Comparison of ENCODE assay signal across 32 mouse cellular contexts in genomic region chr1:89297766-89298165, GRCm38 (mm10).
"Had no signal": no experiment of that assay in that cellular context is flagged by ENCODE, and none has a peak within 500 bp of the region (broad histone marks: within the 10 kb centered on the region; RNA-seq: fewer than 3 reads in every experiment).

No protein-coding gene starts in this region.

- H3K4me1 ChIP-seq: liver, embryonic 12.5 days; liver, embryonic 13.5 days; liver, embryonic 15.5 days; neural tube, embryonic 12.5 days had no signal

- DNase-seq: left cerebral cortex, postnatal 4 days; liver; liver, embryonic 13.5 days; liver, postnatal 0 days; lung, adult 18-20 months; lung, adult 2 months; lung, embryonic 14.5 days; lung, postnatal 10 days; lung, postnatal 14 days; lung, postnatal 36 days; lung, postnatal 4 days; midbrain, embryonic 14.5 days had no signal

- H3K9ac ChIP-seq: limb, embryonic 12.5 days; limb, embryonic 13.5 days; limb, embryonic 15.5 days; liver, embryonic 12.5 days; liver, embryonic 13.5 days; liver, embryonic 14.5 days; liver, embryonic 15.5 days; liver, postnatal 0 days; lung, embryonic 14.5 days; lung, embryonic 15.5 days; midbrain, embryonic 12.5 days; midbrain, embryonic 13.5 days; midbrain, embryonic 15.5 days; neural tube, embryonic 12.5 days had no signal

- H3K4me3 ChIP-seq: limb, embryonic 10.5 days; limb, embryonic 12.5 days; limb, embryonic 13.5 days; limb, embryonic 15.5 days; liver, embryonic 12.5 days; liver, embryonic 13.5 days; liver, embryonic 15.5 days; lung, embryonic 15.5 days; megakaryocyte, embryonic 14.5 days; midbrain, embryonic 10.5 days; midbrain, embryonic 12.5 days; midbrain, embryonic 13.5 days; midbrain, embryonic 15.5 days; myocyte; neural tube, embryonic 12.5 days had no signal

- H3K27me3 ChIP-seq: limb, embryonic 12.5 days; limb, embryonic 13.5 days; limb, embryonic 15.5 days; lung, embryonic 15.5 days; midbrain, embryonic 15.5 days; neural tube, embryonic 12.5 days had no signal

- H3K36me3 ChIP-seq: limb, embryonic 10.5 days; limb, embryonic 12.5 days; limb, embryonic 13.5 days; limb, embryonic 15.5 days; liver, embryonic 12.5 days; liver, embryonic 13.5 days; liver, embryonic 15.5 days; lung, embryonic 15.5 days; midbrain, embryonic 10.5 days; midbrain, embryonic 12.5 days; midbrain, embryonic 13.5 days; midbrain, embryonic 15.5 days; neural tube, embryonic 12.5 days had no signal

- H3K27ac ChIP-seq: limb, embryonic 12.5 days; limb, embryonic 13.5 days; limb, embryonic 15.5 days; liver, embryonic 12.5 days; liver, embryonic 13.5 days; liver, embryonic 14.5 days; liver, embryonic 15.5 days; lung, embryonic 15.5 days; macrophage; midbrain, embryonic 10.5 days; midbrain, embryonic 12.5 days; midbrain, embryonic 13.5 days; midbrain, embryonic 15.5 days; neural tube, embryonic 12.5 days had no signal

- H3K4me2 ChIP-seq: limb, embryonic 12.5 days; limb, embryonic 13.5 days; limb, embryonic 15.5 days; liver, embryonic 11.5 days; liver, embryonic 12.5 days; liver, embryonic 13.5 days; liver, embryonic 15.5 days; lung, embryonic 14.5 days; lung, embryonic 15.5 days; midbrain, embryonic 11.5 days; midbrain, embryonic 12.5 days; midbrain, embryonic 13.5 days; midbrain, embryonic 15.5 days; neural tube, embryonic 12.5 days had no signal

- ATAC-seq: liver, embryonic 12.5 days; liver, postnatal 0 days; lung, postnatal 0 days; midbrain, embryonic 13.5 days; midbrain, embryonic 15.5 days; midbrain, embryonic 16.5 days had no signal

- H3K9me3 ChIP-seq: limb, embryonic 10.5 days; limb, embryonic 12.5 days; limb, embryonic 13.5 days; limb, embryonic 15.5 days; liver, embryonic 12.5 days; liver, embryonic 13.5 days; liver, embryonic 15.5 days; lung, embryonic 15.5 days; midbrain, embryonic 10.5 days; midbrain, embryonic 12.5 days; midbrain, embryonic 13.5 days; midbrain, embryonic 15.5 days; neural tube, embryonic 12.5 days had no signal
